Mouse (Mus musculus) forebrain, embryonic 16.5 days (tissue): Measurements from ENCODE around the gene Adcy4. TPM values are rescaled to one million over a fixed set of nuclear protein-coding genes. Genes with fewer than 3 reads are reported as not detected.

Source experiments
- ATAC-seq: fragments of 200-750 bp; cut with Nextera tagmentation; 2 replicates; pipeline ENCODE4 v1.8.0; 2017; ENCODE audit warnings: mild to moderate bottlenecking, moderate library complexity
- H3K27ac ChIP-seq: fragments of 300-500 bp; sonication (generic); 2 replicates; pipeline ENCODE4 v1.5.1; 2014; ENCODE audit warnings: low read length, control low read depth
- H3K27me3 ChIP-seq: fragments of 300-500 bp; sonication (generic); replicated peaks from 2 replicates; pipeline ENCODE4 v1.6.1; 2014; ENCODE audit warnings: low read length; ENCODE audit not compliant: control insufficient read depth, insufficient read depth
- H3K36me3 ChIP-seq: fragments of 300-500 bp; sonication (generic); 2 replicates; pipeline ENCODE4 v1.6.1; 2014; ENCODE audit not compliant: control insufficient read depth, insufficient read depth
- H3K4me1 ChIP-seq: fragments of 300-500 bp; sonication (generic); replicated peaks from 2 replicates; pipeline ENCODE4 v1.6.1; 2014; ENCODE audit warnings: low read length; ENCODE audit not compliant: control insufficient read depth, insufficient read depth
- H3K4me2 ChIP-seq: fragments of 300-500 bp; sonication (generic); 2 replicates; pipeline ENCODE4 v1.6.1; 2014; ENCODE audit warnings: mild to moderate bottlenecking, low read length, control low read depth
- H3K4me3 ChIP-seq: fragments of 300-500 bp; sonication (generic); replicated peaks from 2 replicates; pipeline ENCODE4 v1.5.1; 2014; ENCODE audit warnings: mild to moderate bottlenecking, low read length, control low read depth
- H3K9ac ChIP-seq: fragments of 300-500 bp; sonication (generic); replicated peaks from 2 replicates; pipeline ENCODE4 v1.6.1; 2014; ENCODE audit warnings: low read depth, low read length, control low read depth
- H3K9me3 ChIP-seq: fragments of 300-500 bp; sonication (generic); 2 replicates; pipeline ENCODE4 v1.6.1; 2016; ENCODE audit warnings: low read length; ENCODE audit not compliant: control insufficient read depth
- WGBS: fragments of 180-500 bp; shearing (Covaris S2); extraction: QIAGEN DNeasy Blood & Tissue Kit; methylation state at CpG from one replicate; pipeline ENCODE4 v1.1.7; 2014; 5-methylcytosine and 5-hydroxymethylcytosine counted together
- polyA plus RNA-seq: library from polyadenylated mRNA; unstranded; fragments of >200 nt; fragmentation: Nextera tagmentation; extraction: Ambion mirVana; gene quantifications from 2 replicates; pipeline ENCODE4 v1.2.1, GENCODE M21; 2015

Adcy4 gene
- polyA plus RNA-seq, 1 experiment from 2014 or later = 3.7 TPM

DNA sequence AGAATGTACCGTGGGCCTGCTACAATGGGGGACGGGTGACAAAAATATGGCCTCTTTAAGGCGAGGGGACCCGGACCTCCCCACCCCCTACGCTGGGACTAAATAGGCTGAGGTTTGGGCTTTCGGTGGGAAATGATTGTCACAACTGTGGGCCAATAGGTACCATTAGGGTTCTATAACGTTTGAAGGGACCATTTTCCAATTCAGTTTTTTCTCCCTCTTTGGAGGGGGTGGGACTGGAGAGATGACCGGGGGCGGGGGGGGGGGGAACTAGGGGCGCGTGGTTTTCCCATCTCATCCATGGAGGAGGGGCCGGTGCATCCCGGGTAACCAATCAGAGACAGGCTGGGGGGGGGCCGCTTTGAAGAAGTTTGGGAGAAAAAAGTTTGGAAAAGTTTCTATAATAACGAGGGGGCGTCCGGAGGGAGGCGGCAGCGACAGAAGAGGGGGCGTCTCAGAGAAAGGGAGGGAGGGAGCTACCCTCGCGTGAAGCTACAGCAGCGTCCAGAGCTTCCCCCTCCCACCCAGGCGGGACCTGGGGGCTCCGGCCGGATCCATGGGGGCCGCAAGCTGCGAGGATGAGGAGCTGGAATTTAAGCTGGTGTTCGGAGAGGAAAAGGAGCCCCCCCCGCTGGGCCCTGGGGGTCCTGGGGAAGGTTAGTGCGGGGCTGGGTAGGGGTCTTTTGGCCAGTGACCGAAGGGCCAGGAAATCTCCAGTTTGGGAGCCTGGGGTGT, 40.8 kb upstream of the Adcy4 start:
- H3K4me3 ChIP-seq = peak overlapping the region; percentile 50
- no peaks in the 10 kb centered on the region for H3K27me3 ChIP-seq
- ATAC-seq = 0 out of 2 replicates have a peak, but pooled peaks have one; percentile 12
- H3K4me2 ChIP-seq = peak overlapping the region; percentile 69
- 0% methylated on average over 31 of the region's 32 CpGs for WGBS
- H3K4me1 ChIP-seq = peaks cover 31% of the 10 kb centered on the region
- H3K9me3 ChIP-seq = no peaks in the 10 kb centered on the region
- H3K36me3 ChIP-seq = no peaks in the 10 kb centered on the region
- peak overlapping the region; percentile 66 for H3K27ac ChIP-seq
- peak overlapping the region; percentile 52 for H3K9ac ChIP-seq

DNA sequence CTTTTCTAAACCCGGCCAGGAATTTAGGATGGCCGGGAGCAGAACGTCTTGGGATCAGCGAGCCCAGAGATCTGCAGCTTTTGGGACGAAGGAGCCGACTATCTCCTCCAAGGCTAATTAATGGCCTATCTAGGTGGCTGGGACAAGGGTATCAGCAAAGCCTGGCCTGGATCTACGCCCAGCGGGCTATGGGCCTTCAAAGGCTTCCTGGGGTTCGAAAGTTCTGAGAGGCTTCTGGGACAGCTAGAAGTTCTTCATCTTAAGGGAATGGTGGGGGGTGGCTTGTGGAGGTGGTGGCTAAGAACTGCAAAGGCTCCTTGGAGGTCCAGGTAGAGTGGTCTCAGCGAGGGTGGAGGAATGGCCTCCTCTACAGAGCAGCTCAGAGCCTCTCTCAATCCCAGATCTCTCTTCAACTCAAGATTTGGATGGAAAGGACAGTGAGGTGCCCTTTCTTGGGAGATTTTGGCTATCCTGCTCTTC, 40.1 kb upstream of the Adcy4 start:
- 3% methylated on average over 10 of the region's 10 CpGs for WGBS
- peak overlapping the region; percentile 69 for H3K4me2 ChIP-seq
- no peak for ATAC-seq
- H3K27ac ChIP-seq = peak overlapping the region; percentile 66; the same call in 1 of the 2 replicates
- peaks cover 31% of the 10 kb centered on the region for H3K4me1 ChIP-seq
- H3K27me3 ChIP-seq = no peaks in the 10 kb centered on the region
- no peaks in the 10 kb centered on the region for H3K36me3 ChIP-seq
- H3K9ac ChIP-seq = peak overlapping the region; percentile 61; the same call in 1 of the 2 replicates
- H3K4me3 ChIP-seq = peak overlapping the region; percentile 49
- H3K9me3 ChIP-seq = no peaks in the 10 kb centered on the region

DNA sequence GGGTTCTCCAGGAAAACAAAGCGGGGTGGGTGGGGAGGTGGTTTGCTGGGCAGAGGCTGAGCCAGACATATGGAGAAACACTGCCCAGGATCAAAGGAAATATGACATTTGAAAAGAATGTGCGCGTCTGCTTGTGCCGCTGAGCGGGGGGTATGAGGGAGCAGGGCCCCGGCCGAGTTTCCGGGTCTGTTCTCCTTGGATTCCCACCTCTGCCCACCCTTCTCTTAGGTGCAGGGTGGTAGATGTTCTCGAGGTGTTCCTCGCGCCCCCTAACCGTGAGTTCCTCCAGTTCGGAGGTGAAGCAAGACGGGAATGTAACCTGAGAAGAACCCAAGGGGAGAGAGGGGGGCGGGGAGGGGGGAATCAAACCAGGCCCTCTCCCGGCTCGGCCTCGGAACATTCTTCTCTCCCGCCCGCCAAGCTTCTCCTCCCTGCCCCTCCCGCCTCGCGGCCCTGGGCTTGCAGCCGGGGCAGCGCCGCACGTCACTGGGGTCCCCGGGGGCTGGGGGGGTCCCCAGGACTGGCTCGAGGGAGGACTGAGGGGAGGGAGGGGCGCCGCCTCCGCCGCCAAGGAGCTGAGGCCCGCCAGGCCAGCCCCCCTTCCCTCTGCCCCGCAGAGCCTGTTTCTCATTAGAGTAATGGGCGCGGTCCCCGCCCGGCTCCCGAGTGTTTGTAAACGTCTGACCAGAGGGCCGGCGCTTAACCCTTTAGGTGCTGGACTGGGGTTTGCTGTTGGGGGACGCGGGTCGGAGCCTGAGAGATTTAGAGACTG, 39.3 kb upstream of the Adcy4 start, which contains the start of gene Nfatc4:
Nfatc4 (plus strand) TSS at position 154 of the 772 bp plus-strand sequence.
- peaks cover 31% of the 10 kb centered on the region for H3K4me1 ChIP-seq
- H3K4me3 ChIP-seq = peak within 1 kb of the TSS; percentile 49
- peak within 1 kb of the TSS; percentile 61 for H3K9ac ChIP-seq
- ATAC-seq = peak; percentile 63
- H3K27me3 ChIP-seq = no peaks in the 10 kb centered on the region
- H3K36me3 ChIP-seq = no peaks in the 10 kb centered on the region
- under 1% methylated on average over 46 of the region's 46 CpGs for WGBS
- H3K27ac ChIP-seq = peak within 1 kb of the TSS; percentile 69
- peak within 1 kb of the TSS; percentile 69 for H3K4me2 ChIP-seq
- no peaks in the 10 kb centered on the region for H3K9me3 ChIP-seq

DNA sequence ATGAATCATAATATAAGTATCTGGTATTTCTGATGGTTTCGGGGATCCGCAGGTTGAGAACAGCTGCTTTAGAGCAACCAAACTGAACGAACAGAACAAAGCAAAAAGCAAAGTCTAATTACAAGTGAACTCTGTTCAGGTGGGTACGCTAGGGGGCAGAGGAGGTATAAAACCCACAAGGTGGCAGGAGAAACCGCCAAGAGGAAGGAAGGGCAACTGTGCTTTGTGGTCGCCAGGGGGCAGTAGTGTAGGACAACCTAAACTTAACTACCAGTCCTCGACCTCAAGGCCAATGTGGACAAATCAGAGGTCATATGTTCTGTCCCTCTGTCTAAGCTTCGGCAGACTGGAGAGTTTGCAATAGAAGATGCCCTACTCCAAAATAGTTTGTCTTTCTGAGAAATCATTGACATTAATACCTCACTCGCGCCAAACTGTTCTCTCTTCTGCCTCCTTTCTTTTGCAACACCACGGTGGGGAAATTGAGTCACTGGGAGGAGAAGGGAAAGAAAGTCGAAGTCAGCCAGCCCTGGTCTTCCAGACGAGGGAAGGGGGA, 38.6 kb upstream of the Adcy4 start:
- WGBS = 5% methylated on average over 13 of the region's 13 CpGs
- H3K27me3 ChIP-seq = no peaks in the 10 kb centered on the region
- peak; percentile 21; the same call in 1 of the 2 replicates for ATAC-seq

DNA sequence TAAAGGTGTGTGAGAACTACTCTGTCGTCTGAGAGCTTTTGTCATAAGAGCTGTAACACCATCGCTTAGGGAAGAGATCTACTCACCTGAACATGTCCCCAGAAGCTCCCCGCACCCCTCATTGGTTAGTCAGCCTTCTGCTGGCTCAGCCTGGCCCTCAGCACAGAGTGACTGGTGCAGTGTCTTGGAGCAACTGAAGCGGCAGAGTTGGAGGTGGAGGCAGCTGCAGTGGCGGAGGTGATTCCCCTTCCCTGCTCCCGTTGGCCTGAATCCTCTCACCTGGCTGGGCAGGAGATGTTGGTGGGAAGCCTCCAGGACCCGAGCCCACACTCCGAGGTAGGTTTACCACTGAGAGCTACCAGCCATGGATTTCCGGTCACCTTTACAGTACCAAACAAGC, 36.7 kb upstream of the Adcy4 start:
- Histone ChIP-seq H3K9ac (no peak overlapping the region), H3K27ac (no peak overlapping the region), H3K4me2 (no peak overlapping the region), H3K9me3 (no peaks in the 10 kb centered on the region), H3K36me3 (no peaks in the 10 kb centered on the region), H3K4me3 (no peak overlapping the region), H3K27me3 (no peaks in the 10 kb centered on the region), H3K4me1 (peaks cover 18% of the 10 kb centered on the region)
- 84% methylated on average over 9 of the region's 9 CpGs for WGBS
- ATAC-seq = no peak

More for the DNA sequence above, 38.6 kb upstream of the Adcy4 start:
- H3K9me3 ChIP-seq = no peaks in the 10 kb centered on the region
- peak overlapping the region; percentile 69 for H3K4me2 ChIP-seq
- peak overlapping the region; percentile 49 for H3K4me3 ChIP-seq
- no peaks in the 10 kb centered on the region for H3K36me3 ChIP-seq
- H3K9ac ChIP-seq = no peak overlapping the region; the same call in 1 of the 2 replicates
- H3K4me1 ChIP-seq = peaks cover 31% of the 10 kb centered on the region
- H3K27ac ChIP-seq = peak overlapping the region; percentile 69; the same call in 1 of the 2 replicates

DNA sequence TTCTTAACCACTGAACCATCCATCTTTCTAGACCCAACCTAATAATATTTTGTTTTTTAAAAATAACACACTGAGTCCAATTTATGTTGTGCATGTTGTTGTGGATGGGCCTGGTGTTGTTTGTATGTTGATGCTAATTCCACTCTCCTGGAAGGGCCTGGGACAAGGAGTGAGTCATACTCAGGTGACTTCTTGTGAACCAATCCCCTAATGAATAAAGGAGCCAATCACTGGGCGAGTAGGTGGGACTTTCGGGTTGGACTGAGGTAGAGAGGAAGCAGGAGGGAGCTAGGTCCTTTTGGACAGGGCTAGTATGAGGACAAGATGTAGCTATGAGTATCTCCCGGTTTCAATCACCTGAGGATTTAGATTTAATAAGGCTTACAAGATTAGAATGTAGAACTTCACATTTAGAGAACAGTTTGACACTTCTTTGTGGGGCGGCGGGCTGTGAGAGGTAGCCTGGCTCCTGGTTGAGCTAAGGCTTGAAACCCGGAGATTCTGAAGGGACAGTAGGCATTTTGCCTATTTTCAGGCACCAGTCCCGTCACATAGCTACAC, 36.0 kb upstream of the Adcy4 start:
- Histone ChIP-seq H3K4me3 (no peak overlapping the region), H3K9ac (no peak overlapping the region), H3K4me1 (peaks cover 12% of the 10 kb centered on the region), H3K27me3 (no peaks in the 10 kb centered on the region), H3K36me3 (no peaks in the 10 kb centered on the region), H3K4me2 (no peak overlapping the region), H3K9me3 (no peaks in the 10 kb centered on the region), H3K27ac (no peak overlapping the region)
- no peak for ATAC-seq
- 83% methylated on average over 7 of the region's 7 CpGs for WGBS

DNA sequence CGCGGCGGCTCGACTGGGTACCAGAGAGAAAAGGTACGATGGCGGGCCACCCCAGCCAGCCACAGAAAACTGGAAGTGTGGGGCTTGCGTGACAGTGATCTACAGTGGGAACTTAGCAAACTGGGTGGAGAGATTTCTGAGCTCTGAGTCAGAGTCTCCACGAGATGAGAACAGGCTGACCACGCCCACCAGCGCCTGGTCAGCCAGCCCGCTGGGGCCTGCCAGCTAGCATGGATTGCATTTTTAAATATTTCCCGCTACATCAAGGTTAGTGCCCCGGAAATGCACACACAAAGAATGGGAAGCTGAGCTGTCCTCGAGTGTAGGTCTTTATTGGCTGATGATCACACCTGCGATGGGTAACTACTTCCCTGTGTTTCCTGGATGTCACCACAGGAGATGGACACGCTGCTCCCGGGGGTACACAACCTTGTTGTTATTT, 31.4 kb upstream of the Adcy4 start:
- no peaks in the 10 kb centered on the region for H3K27me3 ChIP-seq
- H3K9me3 ChIP-seq = no peaks in the 10 kb centered on the region
- no peak overlapping the region for H3K27ac ChIP-seq
- WGBS = 19% methylated on average over 17 of the region's 17 CpGs
- no peaks in the 10 kb centered on the region for H3K4me1 ChIP-seq
- H3K36me3 ChIP-seq = no peaks in the 10 kb centered on the region
- H3K4me3 ChIP-seq = peak overlapping the region; percentile 46
- peak overlapping the region; percentile 56 for H3K4me2 ChIP-seq
- peak; percentile 55 for ATAC-seq
- peak overlapping the region; percentile 7 for H3K9ac ChIP-seq

DNA sequence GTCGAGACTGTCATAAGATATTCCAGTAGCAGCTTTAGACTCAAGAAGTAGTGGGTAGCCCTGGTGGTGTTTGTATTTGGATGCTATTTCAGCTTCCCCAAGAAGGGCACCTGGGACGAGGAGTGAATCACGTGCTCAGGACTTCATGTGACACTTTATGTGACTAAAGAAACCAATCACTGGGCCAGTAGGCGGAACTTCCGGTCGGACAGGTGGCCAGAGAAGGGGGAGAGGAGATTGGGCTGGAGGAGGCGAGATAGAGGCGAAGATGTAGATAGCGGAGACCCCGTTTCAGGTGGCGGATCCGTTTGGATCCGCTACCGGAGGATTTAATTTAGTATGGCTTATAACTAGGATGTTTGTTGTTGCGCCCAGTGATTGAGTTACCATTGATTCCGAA, 31.0 kb upstream of the Adcy4 start:
- peak; percentile 82 for ATAC-seq

More for the DNA sequence above, 31.0 kb upstream of the Adcy4 start:
- WGBS = 15% methylated on average over 16 of the region's 16 CpGs
- Histone ChIP-seq H3K9me3 (no peaks in the 10 kb centered on the region), H3K4me1 (no peaks in the 10 kb centered on the region), H3K27ac (no peak overlapping the region), H3K27me3 (no peaks in the 10 kb centered on the region), H3K9ac (peak overlapping the region; percentile 7), H3K36me3 (no peaks in the 10 kb centered on the region), H3K4me2 (peak overlapping the region; percentile 56), H3K4me3 (peak overlapping the region; percentile 46)
